Mouse (Mus musculus) liver, adult 2 months (tissue): ENCODE data around the gene Stk4.

ENCODE experiments used
- CTCF ChIP-seq: fragments of 200-500 bp; IDR thresholded peaks from 2 replicates; pipeline ENCODE4 v1.5.1; 2011; ENCODE audit warnings: low read depth, low read length, control low read depth
- POLR2A ChIP-seq: fragments of 200-500 bp; IDR thresholded peaks from 2 replicates; pipeline ENCODE4 v1.6.1; 2011; ENCODE audit warnings: low read length, control low read depth; ENCODE audit not compliant: insufficient read depth; ENCODE audit errors: extremely low read depth

- no peak for TF ChIP-seq POLR2A
- TF ChIP-seq CTCF = no peak
Measured at GRCm38 (mm10) chr2:164108501-164108900, 38.4 kb downstream of the Stk4 start.
